Mouse (Mus musculus) frontal cortex, adult (tissue): ENCODE results near the gene Epb41l2.

ENCODE experiments used
- ATAC-seq: cut with Nextera tagmentation; 2 replicates; pipeline ENCODE4 v1.9.2; 2017; ENCODE audit warnings: mild to moderate bottlenecking, moderate library complexity, mixed read lengths; ENCODE audit not compliant: low TSS enrichment

Epb41l2 gene

DNA sequence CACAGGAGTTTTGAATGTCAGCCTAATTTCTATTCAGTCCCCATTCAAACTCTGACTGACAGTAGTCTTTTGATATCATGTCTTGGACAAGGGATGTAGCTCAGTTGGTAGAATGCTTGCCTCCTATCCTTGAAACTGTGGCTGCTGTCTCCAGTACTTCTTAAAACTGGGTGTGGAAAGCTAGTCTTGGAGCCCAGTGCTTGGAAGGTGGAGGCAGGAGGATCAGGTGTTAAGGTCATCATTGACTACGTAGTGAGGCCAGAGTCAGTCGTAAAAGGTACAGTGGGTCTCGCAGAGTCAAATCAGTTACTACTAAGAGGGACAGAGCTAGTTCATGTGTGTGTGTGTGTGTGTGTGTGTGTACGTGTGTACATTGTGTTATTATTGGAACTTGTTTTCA, 39.4 kb downstream of the Epb41l2 start:
- ATAC-seq: no peak

DNA sequence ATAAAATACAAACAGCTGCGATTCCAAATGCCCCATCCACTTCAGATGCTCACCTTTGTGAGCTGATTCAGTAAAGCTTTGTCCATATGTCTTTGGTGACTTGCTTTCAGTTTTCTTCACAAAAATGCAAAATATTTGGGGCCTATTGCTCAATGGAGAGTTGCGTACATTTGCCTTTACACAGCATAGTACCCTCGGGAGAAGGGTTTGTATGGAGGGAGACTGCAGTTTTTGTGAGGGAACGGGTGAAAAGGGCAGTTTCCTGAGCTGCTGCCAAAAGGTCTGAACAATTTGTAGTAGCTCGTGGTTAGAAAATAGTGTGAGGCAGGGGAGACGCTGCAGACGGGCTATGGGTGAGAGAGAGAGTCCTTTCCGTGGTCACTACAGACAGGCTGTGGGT, 40.5 kb downstream of the Epb41l2 start:
- no peak for ATAC-seq

DNA sequence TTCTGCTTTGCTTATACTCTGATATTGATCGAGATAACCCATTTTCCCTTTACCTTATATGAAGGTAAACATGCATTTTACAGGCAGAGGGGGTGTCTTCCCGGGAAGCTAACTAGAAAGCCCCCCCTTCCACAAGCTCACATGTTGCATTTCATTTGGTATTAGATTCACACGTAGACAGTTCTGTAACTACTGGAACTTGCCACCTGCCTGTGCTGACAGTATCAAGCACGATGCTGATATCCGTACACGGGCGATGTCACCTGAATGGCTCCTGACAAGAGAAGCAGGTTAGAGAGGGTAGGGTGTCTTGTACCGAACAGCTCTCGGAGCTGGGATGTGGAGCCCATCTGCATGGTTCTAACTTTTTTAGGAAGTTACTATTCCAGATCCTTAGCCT, 41.0 kb downstream of the Epb41l2 start:
- no peak for ATAC-seq

DNA sequence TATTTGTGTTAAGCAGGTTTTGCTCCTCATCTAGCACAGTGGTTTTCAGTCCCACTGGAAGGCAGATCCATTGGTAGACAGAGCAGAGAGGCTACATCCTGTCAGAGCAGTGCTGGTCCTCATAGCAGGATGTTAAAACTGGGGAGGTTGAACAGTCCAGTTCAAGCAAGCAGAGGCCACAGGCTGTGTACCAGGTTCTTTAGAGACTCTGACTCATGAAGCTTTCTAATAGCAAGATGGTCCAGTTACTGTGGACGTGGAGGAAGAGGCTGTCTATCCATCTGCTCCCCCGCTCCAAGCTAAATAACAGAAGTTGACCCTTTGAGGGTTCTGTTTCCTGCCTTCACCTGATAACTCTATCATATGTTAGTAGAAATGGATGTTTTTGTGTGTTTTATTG, 41.8 kb downstream of the Epb41l2 start:
- ATAC-seq: no peak

DNA sequence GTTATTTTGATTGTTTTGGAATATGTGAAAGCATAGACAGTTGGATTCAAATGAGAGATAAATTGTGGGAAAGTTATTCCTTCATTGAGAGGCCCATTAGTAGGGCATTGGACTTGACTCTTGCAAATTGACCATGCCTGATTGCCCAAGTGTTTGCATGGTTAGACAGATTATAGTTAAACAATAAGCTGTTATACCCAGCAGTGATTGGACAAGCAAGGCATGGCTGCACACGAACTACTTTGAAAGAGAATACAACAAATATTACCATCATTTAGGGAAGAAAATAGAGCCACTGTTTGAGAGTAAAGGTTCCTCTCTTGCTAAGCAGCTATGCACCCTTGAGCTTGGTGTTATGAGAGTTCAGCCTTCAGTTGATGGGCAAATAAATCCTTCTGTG, 43.3 kb downstream of the Epb41l2 start:
- ATAC-seq: no peak

DNA sequence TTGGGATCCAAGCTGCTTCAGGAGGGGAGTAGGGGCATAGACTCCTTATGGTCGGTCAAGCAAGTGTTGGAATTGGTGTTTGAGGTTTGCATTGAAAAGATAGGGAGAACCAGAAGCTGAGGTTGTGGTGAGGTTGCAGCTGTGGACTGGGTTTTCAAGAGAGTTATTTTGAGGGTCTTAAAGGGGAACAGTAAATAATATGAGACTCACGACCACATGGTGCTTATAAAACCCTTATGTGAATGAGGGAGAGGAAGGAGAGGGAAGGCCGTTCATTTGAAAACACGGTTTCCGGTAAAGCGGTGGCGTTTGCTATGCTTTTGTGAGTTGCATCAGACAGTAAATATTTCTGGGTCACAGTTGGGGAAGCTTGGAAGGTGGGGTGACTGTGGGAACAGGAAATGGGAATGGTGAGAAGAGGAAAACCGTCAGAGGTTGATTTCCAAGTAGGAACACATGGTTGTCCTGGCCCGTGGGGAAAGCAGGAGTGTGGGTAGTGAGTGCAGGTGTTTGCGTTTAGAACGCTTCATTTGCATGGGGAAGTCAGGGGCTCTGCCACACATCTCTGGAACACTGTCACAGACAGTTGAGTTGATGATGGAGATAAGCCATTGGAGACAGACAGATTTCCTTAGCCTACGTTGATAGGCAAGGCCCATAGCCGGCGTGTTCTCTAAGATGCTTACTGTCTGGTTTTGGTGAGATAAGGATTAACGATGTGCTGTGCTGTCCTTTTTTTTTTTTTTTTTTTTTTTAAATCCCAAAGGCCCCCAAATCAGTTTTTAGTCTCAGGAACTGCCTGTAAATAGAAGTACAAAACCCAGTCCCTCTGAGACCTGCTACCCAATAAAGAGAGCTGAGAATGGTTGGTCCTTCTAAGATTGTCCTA, 44.5 kb downstream of the Epb41l2 start:
- no peak for ATAC-seq

DNA sequence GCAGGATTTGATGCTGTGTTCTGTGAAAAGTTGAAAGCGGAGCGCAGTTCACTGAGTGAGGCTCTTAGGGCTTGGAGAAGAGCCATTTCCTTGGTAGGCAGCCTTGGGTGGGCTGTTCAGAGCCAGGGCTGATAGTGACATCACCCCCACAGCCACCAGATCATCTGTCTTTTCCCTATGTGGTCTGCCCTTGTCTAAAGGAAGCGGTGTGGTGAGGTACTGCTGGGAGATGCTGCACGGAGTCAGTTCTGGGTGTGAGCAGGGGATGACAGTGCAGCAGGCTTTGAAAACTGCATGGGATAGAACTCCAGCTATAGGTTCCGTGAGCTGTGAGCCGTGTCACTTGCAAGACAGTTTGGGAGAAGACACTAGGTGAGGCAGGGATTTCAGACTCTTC, 45.1 kb downstream of the Epb41l2 start:
- no peak for ATAC-seq

DNA sequence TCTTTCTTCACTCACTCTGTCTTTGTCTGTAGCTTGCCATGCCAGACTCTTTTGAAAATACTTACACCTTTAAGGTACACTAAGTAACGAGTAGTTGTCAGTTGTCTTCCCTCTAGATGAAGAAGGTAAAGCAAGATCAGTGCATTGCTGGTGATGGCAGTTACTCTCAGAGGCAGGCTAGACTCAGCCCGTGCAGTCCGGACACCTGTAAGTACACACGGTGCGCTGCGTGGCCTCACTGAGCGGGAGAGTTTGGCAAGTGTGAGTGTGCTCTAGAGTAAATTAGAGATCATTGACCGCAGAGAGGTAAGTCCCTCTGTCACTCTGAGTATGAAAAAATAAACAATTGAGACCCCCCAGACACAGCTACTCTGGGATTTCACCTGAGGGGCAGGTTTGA, 46.0 kb downstream of the Epb41l2 start:
- ATAC-seq: no peak

DNA sequence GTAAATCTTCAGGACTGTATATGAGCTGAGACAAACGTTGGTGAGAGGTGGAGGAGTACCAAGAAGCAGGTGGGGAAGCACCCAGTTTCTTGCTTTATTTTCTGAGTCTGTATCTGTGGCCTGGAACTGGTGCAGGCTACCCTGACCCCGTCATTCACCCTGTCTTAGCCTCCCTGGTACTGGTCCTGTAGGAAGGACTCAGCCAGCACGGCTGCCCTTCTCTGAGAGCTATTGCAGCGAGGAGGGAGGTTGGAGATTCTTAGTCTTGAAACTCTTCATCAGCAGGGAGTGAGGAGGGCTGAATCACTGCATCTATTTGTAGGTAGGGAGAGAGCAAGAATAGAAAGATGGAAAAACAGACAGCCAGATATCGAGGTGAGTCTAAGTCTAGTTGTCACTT, 47.1 kb downstream of the Epb41l2 start:
- peak; percentile 66; the same call in 1 of the 2 replicates for ATAC-seq

DNA sequence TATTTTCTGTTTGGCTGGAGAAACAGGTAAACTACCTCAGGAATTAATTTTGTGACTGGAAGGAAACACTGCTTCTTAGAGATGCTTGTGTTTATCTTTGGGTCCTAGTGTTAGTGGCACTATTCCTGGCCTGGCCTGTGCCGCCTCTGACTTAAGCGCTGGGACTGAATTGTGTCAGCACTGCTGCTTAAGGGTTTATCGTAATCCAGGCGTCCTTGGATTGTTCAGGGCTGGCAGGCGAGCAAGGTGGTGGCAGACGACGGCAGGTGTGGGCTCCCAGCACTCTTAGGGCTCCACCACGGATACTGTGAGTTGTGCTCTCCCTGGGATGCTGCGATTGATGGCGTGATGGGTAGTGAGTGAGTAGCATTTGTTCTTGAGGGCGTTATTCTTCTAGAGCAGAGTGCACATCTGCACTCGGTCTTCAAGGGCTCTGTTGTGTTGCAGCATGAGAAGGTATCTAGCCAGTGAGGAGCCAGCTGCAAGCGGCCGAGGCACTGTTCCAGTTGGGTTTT, 48.6 kb downstream of the Epb41l2 start:
- no peak for ATAC-seq

DNA sequence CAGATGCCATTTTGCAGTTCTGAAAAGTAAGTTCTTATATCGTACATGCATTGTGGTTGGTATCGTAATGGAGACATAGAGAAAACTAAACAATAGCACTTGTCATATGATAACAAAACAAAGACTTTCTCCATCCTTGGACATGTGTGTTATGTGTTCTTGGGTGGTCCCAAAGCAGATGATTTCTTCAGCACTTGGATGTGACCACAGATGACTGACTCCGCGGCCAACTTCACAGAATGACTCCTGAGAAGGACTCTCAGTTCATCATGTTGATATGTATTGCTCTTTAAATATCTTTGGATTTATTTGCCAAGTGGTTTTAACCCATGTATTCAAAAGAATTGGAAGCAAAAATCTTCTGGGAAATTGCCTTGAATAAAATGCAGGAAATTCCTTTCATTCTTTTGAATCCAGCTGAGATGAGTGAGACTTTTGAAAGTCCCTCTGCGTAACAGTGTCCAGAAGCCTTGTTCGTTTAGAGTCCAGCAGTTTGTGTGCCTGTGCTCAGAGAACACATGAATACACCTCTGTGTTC, 52.3 kb downstream of the Epb41l2 start:
- no peak for ATAC-seq

DNA sequence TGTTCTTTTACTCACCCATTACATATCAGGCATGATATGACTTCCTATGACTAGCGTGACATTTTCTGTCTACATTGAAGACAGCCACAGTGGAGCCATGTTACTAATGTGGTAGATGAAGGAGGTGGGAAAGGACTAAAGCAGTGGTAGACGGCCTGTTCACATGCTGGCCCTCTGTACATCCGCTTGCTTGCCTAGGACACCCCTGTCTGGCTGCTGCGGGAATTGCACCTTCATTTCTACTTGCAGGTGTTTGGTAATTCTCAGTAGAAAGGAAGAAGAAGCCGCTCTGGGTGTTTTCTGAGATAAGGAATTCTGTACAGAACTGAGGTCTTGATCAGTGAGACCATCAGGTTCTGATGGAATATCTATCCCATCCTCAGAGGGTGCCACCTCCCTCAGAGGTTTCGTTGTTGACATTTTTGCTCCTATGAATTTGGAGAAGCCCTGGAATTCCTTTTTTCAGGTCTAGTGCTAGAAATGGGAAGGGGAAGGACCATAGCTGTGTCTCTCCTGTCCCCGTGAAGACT, 55.7 kb downstream of the Epb41l2 start:
- no peak for ATAC-seq

DNA sequence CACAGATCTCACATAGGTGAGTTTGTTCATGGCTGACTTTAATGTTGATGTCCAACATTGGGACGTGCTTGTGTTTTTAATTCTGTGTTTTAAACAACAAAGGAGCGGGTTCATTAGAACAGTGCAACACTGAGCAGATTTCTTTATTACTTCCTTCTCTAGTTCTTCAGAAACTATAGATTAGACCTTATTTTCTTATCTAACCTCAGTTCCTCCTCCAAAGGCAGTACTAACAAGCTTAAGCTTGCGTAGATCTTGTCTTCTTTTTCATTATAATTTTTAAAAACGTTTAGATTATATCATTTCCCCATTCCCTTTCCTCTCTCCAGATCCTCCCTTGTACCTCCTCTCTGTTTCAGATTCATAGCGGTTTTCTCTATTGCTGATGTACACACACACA, 57.1 kb downstream of the Epb41l2 start:
- no peak for ATAC-seq

DNA sequence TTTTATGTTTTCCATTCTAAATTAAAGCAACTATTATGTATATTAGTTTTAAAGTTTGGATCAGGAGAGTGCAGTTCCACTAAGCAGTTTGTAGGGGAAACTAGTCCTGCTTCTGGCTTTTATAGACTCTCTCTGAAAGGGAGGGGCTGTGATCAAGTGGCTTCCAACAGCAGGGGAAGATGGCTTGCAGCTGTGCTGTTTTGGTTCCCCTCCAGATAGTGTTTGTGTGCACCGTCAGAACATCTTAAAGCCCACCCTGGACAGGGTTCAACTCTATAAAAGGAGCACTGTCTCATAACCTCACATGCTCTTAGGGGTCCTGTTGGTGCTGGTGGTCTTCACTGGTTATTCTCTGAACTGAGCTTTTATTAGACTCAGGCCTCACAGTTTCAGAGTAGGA, 66.5 kb downstream of the Epb41l2 start:
- ATAC-seq: 0 out of 2 replicates have a peak, but pooled peaks have one; percentile 41

DNA sequence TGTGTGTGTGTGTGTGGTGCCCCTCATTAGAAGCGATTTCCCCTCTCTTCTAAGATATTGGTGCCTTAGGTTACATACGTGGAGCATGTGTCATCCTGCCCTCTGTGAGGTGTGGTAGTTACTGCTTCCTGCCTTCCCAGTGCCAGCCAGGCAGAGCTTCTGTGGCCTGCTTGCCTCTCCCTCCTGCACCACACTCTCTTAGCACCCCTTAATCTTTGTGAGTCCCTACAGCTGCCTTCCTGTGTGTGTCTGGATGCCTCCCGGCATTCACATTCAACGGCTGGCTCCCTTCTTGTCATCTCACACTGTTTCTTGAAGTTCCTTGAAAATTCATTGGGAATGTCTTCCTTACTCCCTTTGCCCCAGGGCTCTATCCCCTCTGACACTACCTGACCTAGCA, 67.2 kb downstream of the Epb41l2 start:
- ATAC-seq: no peak

DNA sequence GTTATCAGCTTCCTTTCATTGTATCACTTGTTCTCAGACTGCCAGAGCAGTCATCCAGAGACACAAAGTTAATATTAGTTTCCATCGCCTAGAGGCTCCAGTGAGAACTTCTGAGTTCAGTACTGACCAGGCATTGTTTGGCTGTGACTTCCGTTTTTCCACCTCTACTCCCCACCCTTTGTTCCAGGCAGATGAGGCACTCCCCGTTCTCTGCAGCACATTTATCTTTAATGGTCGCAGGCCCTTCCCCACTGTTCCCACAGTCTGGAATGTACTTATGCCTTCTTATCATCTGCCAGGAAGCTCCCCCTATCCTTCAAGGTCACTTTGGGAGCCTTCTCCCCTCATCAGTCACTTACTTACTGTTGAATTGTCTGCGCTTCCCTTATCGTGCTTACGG, 67.9 kb downstream of the Epb41l2 start:
- ATAC-seq: no peak

DNA sequence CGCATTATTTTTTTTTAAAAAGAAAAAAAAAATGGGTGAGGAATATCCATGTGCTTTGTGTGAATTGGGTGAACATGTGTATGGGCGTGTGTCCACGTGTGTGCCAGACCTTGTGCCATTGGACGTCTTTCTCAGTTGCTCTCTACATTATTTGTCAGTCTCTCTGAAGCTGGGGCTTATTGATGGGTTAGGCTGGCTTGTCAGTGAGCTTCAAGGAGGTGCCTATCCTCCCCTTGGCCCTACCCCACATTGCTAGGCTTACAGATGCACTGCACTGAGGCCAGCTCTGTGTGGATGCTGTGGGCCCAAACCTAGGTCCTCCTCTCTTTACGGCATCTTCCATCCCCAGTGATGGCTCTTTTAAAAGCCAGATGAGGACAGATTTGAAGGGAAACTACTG, 69.1 kb downstream of the Epb41l2 start:
- ATAC-seq: no peak

DNA sequence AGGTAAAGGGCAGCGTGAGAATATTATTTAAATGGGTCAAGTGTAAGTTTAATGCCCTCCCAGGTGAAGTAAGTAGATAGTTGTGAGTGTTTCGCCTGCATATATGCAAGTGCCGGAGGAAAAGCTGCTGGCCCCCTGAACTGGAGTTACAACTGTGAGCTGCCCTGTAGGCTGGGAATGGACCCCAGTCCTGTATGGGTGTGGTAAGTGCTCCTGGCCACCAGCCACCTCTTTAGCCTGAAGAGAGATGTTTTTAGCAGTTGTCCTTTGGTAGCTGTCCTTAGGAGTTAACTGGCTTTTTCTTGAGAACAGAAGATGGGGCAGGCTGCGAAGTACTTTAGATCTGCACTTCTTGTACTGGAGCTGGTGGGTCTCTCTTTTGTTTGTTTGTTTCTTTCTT, 69.7 kb downstream of the Epb41l2 start:
- no peak for ATAC-seq

DNA sequence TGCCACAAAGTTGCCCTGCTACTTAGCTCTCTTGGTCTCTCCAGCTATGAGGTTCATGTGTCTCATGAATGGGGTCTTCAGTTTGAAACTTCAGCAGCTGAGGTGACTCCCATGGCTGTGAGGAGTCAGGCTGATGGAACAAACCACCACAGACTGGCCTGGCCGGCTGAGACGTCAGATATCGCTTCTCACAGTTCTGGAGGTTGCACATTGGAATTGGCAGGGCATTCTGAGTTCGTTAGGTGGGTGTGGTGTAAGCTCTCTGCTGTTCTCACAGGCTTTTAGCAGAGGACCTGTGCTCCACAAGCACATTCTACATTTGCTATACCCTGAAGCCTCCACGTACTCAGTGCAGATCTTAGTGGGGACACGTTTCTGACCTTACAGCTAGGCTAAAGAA, 71.3 kb downstream of the Epb41l2 start:
- ATAC-seq: no peak

DNA sequence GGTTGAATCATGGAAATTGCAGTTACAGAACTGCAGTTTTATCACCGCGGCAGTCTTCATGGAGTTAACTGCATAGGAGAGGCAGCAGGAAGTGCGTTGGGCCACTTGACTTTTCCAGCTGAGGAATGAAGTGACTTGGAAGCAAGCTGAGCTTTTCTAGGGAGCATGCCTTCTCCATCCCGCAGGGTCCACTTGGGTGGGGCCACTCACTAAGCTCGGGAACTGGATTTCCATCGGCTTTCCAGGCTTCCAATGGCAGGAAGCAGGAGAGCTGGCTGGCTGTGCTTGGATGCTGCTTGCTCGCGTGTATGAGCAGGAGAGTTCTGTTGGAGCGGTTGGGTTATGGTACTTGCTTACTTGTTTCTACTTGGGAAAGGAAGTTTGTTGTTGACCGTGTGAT, 72.8 kb downstream of the Epb41l2 start:
- ATAC-seq: peak; percentile 25

DNA sequence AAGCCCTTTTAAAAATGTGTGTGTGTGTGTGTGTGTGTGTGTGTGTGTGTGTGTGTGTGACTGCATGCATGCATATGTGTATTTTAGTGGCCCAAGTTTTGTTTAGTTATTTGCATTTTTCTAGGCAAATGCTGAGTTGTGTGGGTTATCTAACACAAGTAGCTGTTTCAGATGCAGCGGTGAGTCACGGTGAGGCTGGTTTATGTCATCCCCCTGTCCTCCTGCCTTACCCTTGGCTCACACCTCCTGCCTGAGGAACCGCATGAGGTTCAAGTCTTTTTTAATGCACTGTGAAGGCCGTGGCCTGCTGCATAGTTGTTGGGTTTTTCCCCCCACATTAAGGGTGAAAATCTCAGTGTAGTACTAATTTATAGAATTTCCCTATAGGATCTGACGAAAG, 73.3 kb downstream of the Epb41l2 start:
- ATAC-seq: peak; percentile 50; the same call in 1 of the 2 replicates

DNA sequence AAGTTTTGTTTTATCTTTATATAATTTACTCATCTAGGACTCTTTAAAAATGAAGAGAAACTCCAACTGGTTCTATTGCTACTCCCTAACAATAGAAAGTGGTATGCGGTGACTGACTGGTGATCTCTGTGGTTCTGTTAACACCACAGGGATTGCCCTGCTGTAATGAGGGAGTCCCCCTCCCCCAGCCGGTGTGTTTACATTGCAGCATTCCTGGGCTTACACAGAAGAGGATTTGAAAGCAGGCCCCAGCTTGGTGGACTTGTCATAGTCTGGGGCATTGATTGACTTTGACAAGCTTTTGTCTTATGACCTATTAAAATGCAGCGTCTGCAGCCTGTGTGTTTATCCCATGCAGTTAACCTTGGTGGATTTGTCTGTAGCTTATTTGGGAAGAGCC, 73.9 kb downstream of the Epb41l2 start:
- no peak for ATAC-seq
